Mouse (Mus musculus): ENCODE measurements around the gene Ncln.

DNA sequence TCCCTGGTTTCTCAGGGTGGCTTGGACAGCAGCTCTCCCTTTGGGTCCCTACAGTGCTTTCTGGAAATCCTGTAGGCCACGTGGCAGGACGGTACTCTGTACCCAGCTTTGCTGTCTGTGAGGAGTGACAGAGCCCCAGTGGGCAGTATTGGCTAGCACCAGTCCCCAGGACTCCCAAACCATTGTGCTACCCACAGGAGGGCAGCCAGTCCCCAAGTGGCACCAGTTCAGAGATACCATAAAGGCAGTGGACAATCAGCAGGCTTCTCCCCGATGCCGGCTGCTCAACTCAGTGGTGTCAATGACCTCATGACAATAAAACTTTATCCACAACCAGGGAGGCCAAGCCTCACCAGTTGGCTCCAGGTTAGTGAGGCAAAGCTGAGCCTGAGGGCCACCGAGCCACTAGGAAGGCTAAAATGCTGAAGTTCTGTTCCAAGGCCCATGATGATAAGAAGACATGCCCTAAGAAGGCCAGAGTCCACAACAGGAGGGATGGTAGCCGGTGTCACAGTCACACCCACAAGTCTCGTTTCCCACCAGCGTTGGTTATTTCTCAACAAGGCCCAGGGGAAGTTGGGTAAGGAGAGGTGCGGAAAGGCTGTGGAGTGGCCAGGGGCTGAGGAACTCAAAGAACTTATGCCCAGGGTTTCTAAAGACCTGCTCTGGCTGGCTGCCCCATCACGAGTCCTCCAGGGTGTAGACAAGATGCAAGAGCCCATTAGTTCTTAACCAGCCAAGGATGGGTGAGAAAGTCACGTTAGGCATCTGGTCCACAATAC, 1.7 kb downstream of the Ncln start:
- no peak for TF ChIP-seq CTCF (IDR thresholded peaks at IDR 0.05; ENCODE audit: extremely low read depth, insufficient read length, insufficient replicate concordance, low read depth, low read length)
- TF ChIP-seq POLR2A (IDR thresholded peaks at IDR 0.05; ENCODE audit: low read depth, low read length) = no peak
